Mouse (Mus musculus) megakaryocyte, embryonic 14.5 days (primary cell): ENCODE data around the gene Ctc1. TPM values are rescaled to one million over a fixed set of nuclear protein-coding genes. Genes with fewer than 3 reads are reported as not detected.

Experiments used
- H3K27me3 ChIP-seq: replicated peaks from 2 replicates; pipeline ENCODE3; 2012; ENCODE audit warnings: inconsistent platforms
- H3K36me3 ChIP-seq: replicated peaks from 2 replicates; pipeline ENCODE3; 2012; ENCODE audit warnings: low read length, inconsistent platforms, mixed read lengths
- H3K4me1 ChIP-seq: 2 replicates; pipeline ENCODE4 v1.6.1; 2012; ENCODE audit warnings: inconsistent platforms
- H3K4me3 ChIP-seq: replicated peaks from 2 replicates; pipeline ENCODE3; 2012; ENCODE audit warnings: moderate library complexity, mild to moderate bottlenecking, inconsistent platforms
- H3K9me3 ChIP-seq: 2 replicates; pipeline ENCODE4 v1.6.1; 2012; ENCODE audit warnings: inconsistent platforms
- FLI1 ChIP-seq: IDR thresholded peaks from 2 replicates; pipeline ENCODE4 v1.6.1; 2012; ENCODE audit warnings: low read length, inconsistent platforms, mixed read lengths
- GATA1 ChIP-seq: IDR thresholded peaks from 3 replicates; pipeline ENCODE4 v1.6.1; 2012; ENCODE audit warnings: mixed read lengths, low read length, inconsistent platforms, borderline replicate concordance
- polyA plus RNA-seq: library from polyadenylated mRNA; stranded (reverse); fragments of >175 nt; gene quantifications from 2 replicates; pipeline ENCODE4 v1.2.3, GENCODE M21; 2012; ENCODE audit warnings: low replicate concordance; ENCODE audit not compliant: insufficient read depth

Gene Ctc1
- polyA plus RNA-seq, 1 experiment, result 56.5 TPM

- Histone ChIP-seq H3K36me3 (no peaks in the 10 kb centered on the region), H3K9me3 (no peaks in the 10 kb centered on the region), H3K27me3 (no peaks in the 10 kb centered on the region), H3K4me3 (no peak overlapping the region), H3K4me1 (peaks cover 81% of the 10 kb centered on the region)
- TF ChIP-seq GATA1 (no peak), FLI1 (no peak)
These were observed 59.0 kb downstream of the Ctc1 start for GRCm38 (mm10) chr11:69074776-69075069.

GRCm38 (mm10) chr11:69075764-69076479 lies 60.2 kb downstream of the Ctc1 start:
- H3K4me1 ChIP-seq, result peaks cover 80% of the 10 kb centered on the region
- H3K36me3 ChIP-seq, result no peaks in the 10 kb centered on the region
- no peak overlapping the region for H3K4me3 ChIP-seq
- no peaks in the 10 kb centered on the region for H3K27me3 ChIP-seq
- no peak for TF ChIP-seq FLI1
- no peak for TF ChIP-seq GATA1
- no peaks in the 10 kb centered on the region for H3K9me3 ChIP-seq

GRCm38 (mm10) chr11:69076572-69076971 lies 60.9 kb downstream of the Ctc1 start:
- H3K27me3 ChIP-seq, result peaks cover 2% of the 10 kb centered on the region
- TF ChIP-seq GATA1, result no peak
- no peak for TF ChIP-seq FLI1
- no peaks in the 10 kb centered on the region for H3K36me3 ChIP-seq
- no peaks in the 10 kb centered on the region for H3K9me3 ChIP-seq
- no peak overlapping the region for H3K4me3 ChIP-seq
- H3K4me1 ChIP-seq, result peaks cover 73% of the 10 kb centered on the region

GRCm38 (mm10) chr11:69077316-69077715 lies 61.6 kb downstream of the Ctc1 start:
- H3K9me3 ChIP-seq, result no peaks in the 10 kb centered on the region
- no peak overlapping the region for H3K4me3 ChIP-seq
- H3K36me3 ChIP-seq, result no peaks in the 10 kb centered on the region
- TF ChIP-seq GATA1 (no peak), FLI1 (no peak)
- H3K27me3 ChIP-seq, result peaks cover 3% of the 10 kb centered on the region
- H3K4me1 ChIP-seq, result peaks cover 66% of the 10 kb centered on the region

- Histone ChIP-seq H3K27me3 (peaks cover 3% of the 10 kb centered on the region), H3K9me3 (no peaks in the 10 kb centered on the region), H3K36me3 (no peaks in the 10 kb centered on the region), H3K4me1 (peaks cover 61% of the 10 kb centered on the region), H3K4me3 (no peak overlapping the region)
- TF ChIP-seq GATA1 (no peak), FLI1 (no peak)
These were observed 62.3 kb downstream of the Ctc1 start for GRCm38 (mm10) chr11:69078041-69078440.

GRCm38 (mm10) chr11:69078805-69079438 lies 63.2 kb downstream of the Ctc1 start:
- Histone ChIP-seq H3K4me1 (peaks cover 53% of the 10 kb centered on the region), H3K4me3 (peak overlapping the region; percentile 56), H3K9me3 (peaks cover 4% of the 10 kb centered on the region; the same call in 1 of the 2 replicates), H3K36me3 (no peaks in the 10 kb centered on the region), H3K27me3 (peaks cover 7% of the 10 kb centered on the region)
- TF ChIP-seq GATA1 (no peak), FLI1 (no peak)

- no peaks in the 10 kb centered on the region for H3K36me3 ChIP-seq
- peaks cover 42% of the 10 kb centered on the region for H3K4me1 ChIP-seq
- peaks cover 7% of the 10 kb centered on the region for H3K27me3 ChIP-seq
- TF ChIP-seq GATA1, result no peak
- no peak for TF ChIP-seq FLI1
- no peak overlapping the region for H3K4me3 ChIP-seq
- H3K9me3 ChIP-seq, result peaks cover 4% of the 10 kb centered on the region; the same call in 1 of the 2 replicates
These were observed 64.6 kb downstream of the Ctc1 start for GRCm38 (mm10) chr11:69080102-69080854.

- TF ChIP-seq GATA1, result no peak
- TF ChIP-seq FLI1, result no peak
- H3K9me3 ChIP-seq, result peaks cover 4% of the 10 kb centered on the region; the same call in 1 of the 2 replicates
- peaks cover 41% of the 10 kb centered on the region for H3K4me1 ChIP-seq
- H3K27me3 ChIP-seq, result peaks cover 7% of the 10 kb centered on the region
- H3K36me3 ChIP-seq, result no peaks in the 10 kb centered on the region
- no peak overlapping the region for H3K4me3 ChIP-seq
These were observed 65.1 kb downstream of the Ctc1 start for GRCm38 (mm10) chr11:69080855-69081222.

- Histone ChIP-seq H3K9me3 (peaks cover 4% of the 10 kb centered on the region; the same call in 1 of the 2 replicates), H3K4me1 (peaks cover 39% of the 10 kb centered on the region), H3K27me3 (peaks cover 7% of the 10 kb centered on the region), H3K36me3 (no peaks in the 10 kb centered on the region), H3K4me3 (no peak overlapping the region)
- TF ChIP-seq FLI1 (no peak), GATA1 (no peak)
These were observed 65.9 kb downstream of the Ctc1 start for GRCm38 (mm10) chr11:69081613-69082012.

- Histone ChIP-seq H3K9me3 (peaks cover 4% of the 10 kb centered on the region; the same call in 1 of the 2 replicates), H3K36me3 (peaks cover 16% of the 10 kb centered on the region), H3K27me3 (peaks cover 7% of the 10 kb centered on the region), H3K4me3 (no peak overlapping the region), H3K4me1 (peaks cover 38% of the 10 kb centered on the region)
- TF ChIP-seq FLI1 (no peak), GATA1 (no peak)
These were observed 69.9 kb downstream of the Ctc1 start for GRCm38 (mm10) chr11:69085608-69086007.

Other genes with a start within 250 kb of the Ctc1 start
- gene Ndel1, start 144.1 kb upstream of the Ctc1 start, polyA plus RNA-seq, result 38.9 and 102 TPM in 2 replicates
- not detected in 2 replicates for gene Rnf222, start 127.4 kb upstream of the Ctc1 start, polyA plus RNA-seq
- gene Rpl26, start 114.3 kb upstream of the Ctc1 start, polyA plus RNA-seq, result 56.9 and 116 TPM in 2 replicates
- not detected in 2 replicates for gene Odf4, start 88.8 kb upstream of the Ctc1 start, polyA plus RNA-seq
- gene Arhgef15, start 58.4 kb upstream of the Ctc1 start, polyA plus RNA-seq, result not detected in 2 replicates
- 3.0 TPM in 1 of 2 replicates, not detected in the other for gene Slc25a35, start 47.8 kb upstream of the Ctc1 start, polyA plus RNA-seq
- 3.1 and 6.1 TPM in 2 replicates for gene Rangrf, start 40.7 kb upstream of the Ctc1 start, polyA plus RNA-seq
- 1.9 and 5.5 TPM in 2 replicates for gene Pfas, start 7.5 kb upstream of the Ctc1 start, polyA plus RNA-seq
- 41.3 and 65.2 TPM in 2 replicates for gene Aurkb, start 29.7 kb downstream of the Ctc1 start, polyA plus RNA-seq
- 60.9 and 88.1 TPM in 2 replicates for gene Borcs6, start 43.8 kb downstream of the Ctc1 start, polyA plus RNA-seq
- 40.2 and 62.0 TPM in 2 replicates for gene Tmem107, start 54.9 kb downstream of the Ctc1 start, polyA plus RNA-seq
- 61.5 and 159 TPM in 2 replicates for gene Vamp2, start 72.6 kb downstream of the Ctc1 start, polyA plus RNA-seq
- 42.3 and 83.5 TPM in 2 replicates for gene Per1, start 79.3 kb downstream of the Ctc1 start, polyA plus RNA-seq
- gene Hes7, start 104.5 kb downstream of the Ctc1 start, polyA plus RNA-seq, result 7.5 and 44.1 TPM in 2 replicates
- 1.3 and 13.9 TPM in 2 replicates for gene 9130213A22Rik, start 106.7 kb downstream of the Ctc1 start, polyA plus RNA-seq
- not detected in 2 replicates for gene Aloxe3, start 110.0 kb downstream of the Ctc1 start, polyA plus RNA-seq
- not detected in 2 replicates for gene Alox12b, start 141.1 kb downstream of the Ctc1 start, polyA plus RNA-seq
- gene Alox8, start 181.9 kb downstream of the Ctc1 start, polyA plus RNA-seq, result not detected in 2 replicates
- gene Gucy2e, start 221.1 kb downstream of the Ctc1 start, polyA plus RNA-seq, result 0.07 and 0.38 TPM in 2 replicates